Mouse (Mus musculus): Measurements from ENCODE around the gene Ddah2. TPM values are rescaled to one million over a fixed set of nuclear protein-coding genes. Genes with fewer than 3 reads are reported as not detected.

Ddah2 gene
- polyA plus RNA-seq, 2 experiments: 271 to 358 TPM

DNA sequence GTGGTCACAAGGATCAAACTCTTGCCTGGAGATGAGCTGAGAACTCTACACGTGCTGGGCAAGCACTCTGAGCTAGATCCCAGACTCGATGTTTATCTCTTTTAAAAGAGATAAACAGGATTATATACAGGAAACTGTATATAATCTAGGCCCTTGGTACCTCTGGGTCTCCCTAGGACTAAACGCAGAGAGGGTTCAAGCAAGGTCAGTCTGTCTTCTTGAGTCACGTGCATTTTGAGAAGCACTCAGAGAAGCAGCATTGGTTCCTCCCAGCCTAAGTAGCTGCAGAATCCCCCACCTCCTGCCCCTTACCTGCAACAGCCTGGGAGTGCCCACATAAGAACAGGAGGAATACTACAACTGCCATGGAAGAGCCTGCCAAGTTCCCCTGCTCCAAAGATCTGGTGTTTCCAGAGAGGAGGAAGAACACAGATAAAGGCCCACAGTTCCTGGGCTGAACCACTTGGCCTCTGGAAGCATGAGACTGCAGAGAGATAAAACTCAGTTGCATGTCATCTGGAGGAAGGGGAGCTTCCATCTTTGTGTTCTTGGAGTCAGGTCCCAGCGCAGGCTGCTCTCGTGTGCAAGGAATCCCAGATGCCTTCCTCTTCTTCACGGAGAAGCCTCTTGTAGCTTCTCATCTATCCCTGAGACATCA lies 26.5 kb downstream of the Ddah2 start, which contains the start of gene Ly6g6f:
Gene Ly6g6f (minus strand): TSS at position 403 of the 658 bp plus-strand sequence.
- ATAC-seq (ENCODE audit: low FRiP score, low read depth) (no peak), DNase-seq (ENCODE audit: low spot score) (no peak)
- H3K27ac ChIP-seq (replicated peaks; ENCODE audit: low read depth, low read length): no peak within 1 kb of the TSS
- H3K4me1 ChIP-seq (ENCODE audit: control insufficient read depth, insufficient read depth, low read length): peaks cover 5% of the 10 kb centered on the region
- no peaks in the 10 kb centered on the region for H3K9me3 ChIP-seq (ENCODE audit: control insufficient read depth, low read length)
- no peak within 1 kb of the TSS for H3K9ac ChIP-seq (ENCODE audit: low read depth, low read length, severe bottlenecking)
- 70% methylated on average over 7 of the region's 7 CpGs for WGBS
- H3K27me3 ChIP-seq (ENCODE audit: control insufficient read depth, insufficient read depth, low read length): no peaks in the 10 kb centered on the region
- TF ChIP-seq POLR2A (IDR thresholded peaks at IDR 0.05; ENCODE audit: borderline replicate concordance, extremely low read depth, insufficient read depth, insufficient read length): no peak
- H3K4me2 ChIP-seq (replicated peaks; ENCODE audit: low read depth, low read length, severe bottlenecking): no peak within 1 kb of the TSS
- H3K36me3 ChIP-seq (ENCODE audit: control insufficient read depth, insufficient read depth, low read length): no peaks in the 10 kb centered on the region
- no peak within 1 kb of the TSS for H3K4me3 ChIP-seq (replicated peaks; ENCODE audit: low read length)

DNA sequence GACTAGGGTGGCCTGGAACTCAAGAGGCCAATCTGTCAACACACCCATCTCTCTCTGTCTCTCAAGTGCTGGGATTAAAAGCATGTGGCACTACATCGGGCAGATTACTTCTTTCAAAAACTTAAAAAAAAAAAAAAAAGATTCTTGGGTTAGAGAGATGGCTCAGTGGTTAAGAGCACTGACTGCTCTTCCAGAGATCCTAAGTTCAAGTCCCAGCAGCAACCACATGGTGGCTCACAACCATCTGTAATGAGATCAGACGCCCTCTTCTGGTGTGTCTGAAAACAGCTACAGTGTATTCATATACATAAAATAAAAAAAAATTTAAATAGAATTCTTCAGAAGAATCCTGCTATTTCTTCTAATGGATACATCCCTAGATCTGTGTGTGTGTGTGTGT lies 29.3 kb downstream of the Ddah2 start:
- TF ChIP-seq POLR2A (IDR thresholded peaks at IDR 0.05; ENCODE audit: borderline replicate concordance, extremely low read depth, insufficient read depth, insufficient read length): no peak
- H3K36me3 ChIP-seq (ENCODE audit: control insufficient read depth, insufficient read depth, low read length): peaks cover 25% of the 10 kb centered on the region
- no peaks in the 10 kb centered on the region for H3K9me3 ChIP-seq (ENCODE audit: control insufficient read depth, low read length)
- no peak for ATAC-seq (ENCODE audit: low FRiP score, low read depth)
- no peak overlapping the region for H3K27ac ChIP-seq (replicated peaks; ENCODE audit: low read depth, low read length)
- H3K4me3 ChIP-seq (replicated peaks; ENCODE audit: low read length): no peak overlapping the region
- DNase-seq (ENCODE audit: low spot score): no peak
- H3K4me1 ChIP-seq (ENCODE audit: control insufficient read depth, insufficient read depth, low read length): peaks cover 9% of the 10 kb centered on the region
- no peak overlapping the region for H3K9ac ChIP-seq (ENCODE audit: low read depth, low read length, severe bottlenecking)
- no peak overlapping the region for H3K4me2 ChIP-seq (replicated peaks; ENCODE audit: low read depth, low read length, severe bottlenecking)
- 48% methylated on average over 2 of the region's 2 CpGs for WGBS
- H3K27me3 ChIP-seq (ENCODE audit: control insufficient read depth, insufficient read depth, low read length): no peaks in the 10 kb centered on the region

DNA sequence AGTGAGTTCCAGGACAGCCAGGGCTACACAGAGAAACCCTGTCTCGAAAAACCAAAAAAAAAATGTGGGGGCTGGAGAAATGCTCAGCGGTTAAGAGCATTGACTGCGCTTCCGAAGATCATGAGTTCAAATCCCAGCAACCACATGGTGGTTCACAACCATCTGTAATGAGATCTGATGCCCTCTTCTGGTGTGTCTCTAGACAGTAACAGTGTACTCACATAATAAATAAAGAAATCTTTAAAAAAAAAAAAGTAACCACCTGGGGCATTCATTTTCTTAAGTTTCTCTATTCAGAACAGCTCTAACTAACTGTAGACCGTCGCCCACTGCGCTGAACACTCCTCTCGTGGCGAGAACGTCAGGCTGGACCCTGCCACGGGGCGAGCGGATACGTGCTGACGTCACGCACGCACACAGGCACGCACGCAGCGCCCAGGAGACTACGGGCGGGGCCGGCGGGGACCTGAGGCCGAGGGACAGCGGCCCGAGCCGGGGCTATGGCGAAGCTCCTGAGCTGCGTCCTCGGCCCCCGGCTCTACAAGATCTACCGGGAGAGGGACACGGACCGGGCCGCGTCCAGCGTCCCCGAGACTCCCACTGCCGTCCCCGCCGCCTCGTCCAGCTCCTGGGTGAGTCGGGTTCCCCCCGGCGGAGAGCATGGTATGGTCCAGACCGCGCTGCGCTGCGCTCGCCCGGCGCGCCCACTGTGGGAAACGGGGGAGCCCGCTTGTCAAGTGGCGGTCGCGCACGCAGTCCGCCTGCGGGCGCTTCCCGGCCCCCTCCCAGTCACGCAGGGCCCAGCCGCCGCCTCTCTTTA lies 30.2 kb downstream of the Ddah2 start, which contains the start of gene Abhd16a:
Gene Abhd16a (plus strand): TSS at position 439 of the 820 bp plus-strand sequence.
- Histone ChIP-seq H3K4me2 (replicated peaks; ENCODE audit: low read depth, low read length, severe bottlenecking) (peak within 1 kb of the TSS; percentile 64), H3K36me3 (ENCODE audit: control insufficient read depth, insufficient read depth, low read length) (peaks cover 33% of the 10 kb centered on the region), H3K27ac (replicated peaks; ENCODE audit: low read depth, low read length) (peak within 1 kb of the TSS; percentile 97), H3K4me3 (replicated peaks; ENCODE audit: low read length) (peak within 1 kb of the TSS; percentile 69), H3K27me3 (ENCODE audit: control insufficient read depth, insufficient read depth, low read length) (no peaks in the 10 kb centered on the region), H3K4me1 (ENCODE audit: control insufficient read depth, insufficient read depth, low read length) (peaks cover 9% of the 10 kb centered on the region), H3K9me3 (ENCODE audit: control insufficient read depth, low read length) (no peaks in the 10 kb centered on the region), H3K9ac (ENCODE audit: low read depth, low read length, severe bottlenecking) (peak within 1 kb of the TSS; percentile 92)
- ATAC-seq (ENCODE audit: low FRiP score, low read depth): peak; percentile 98
- 3% methylated on average over 62 of the region's 67 CpGs for WGBS
- no peak for TF ChIP-seq POLR2A (IDR thresholded peaks at IDR 0.05; ENCODE audit: borderline replicate concordance, extremely low read depth, insufficient read depth, insufficient read length)
- DNase-seq (ENCODE audit: low spot score): peak; percentile 91

DNA sequence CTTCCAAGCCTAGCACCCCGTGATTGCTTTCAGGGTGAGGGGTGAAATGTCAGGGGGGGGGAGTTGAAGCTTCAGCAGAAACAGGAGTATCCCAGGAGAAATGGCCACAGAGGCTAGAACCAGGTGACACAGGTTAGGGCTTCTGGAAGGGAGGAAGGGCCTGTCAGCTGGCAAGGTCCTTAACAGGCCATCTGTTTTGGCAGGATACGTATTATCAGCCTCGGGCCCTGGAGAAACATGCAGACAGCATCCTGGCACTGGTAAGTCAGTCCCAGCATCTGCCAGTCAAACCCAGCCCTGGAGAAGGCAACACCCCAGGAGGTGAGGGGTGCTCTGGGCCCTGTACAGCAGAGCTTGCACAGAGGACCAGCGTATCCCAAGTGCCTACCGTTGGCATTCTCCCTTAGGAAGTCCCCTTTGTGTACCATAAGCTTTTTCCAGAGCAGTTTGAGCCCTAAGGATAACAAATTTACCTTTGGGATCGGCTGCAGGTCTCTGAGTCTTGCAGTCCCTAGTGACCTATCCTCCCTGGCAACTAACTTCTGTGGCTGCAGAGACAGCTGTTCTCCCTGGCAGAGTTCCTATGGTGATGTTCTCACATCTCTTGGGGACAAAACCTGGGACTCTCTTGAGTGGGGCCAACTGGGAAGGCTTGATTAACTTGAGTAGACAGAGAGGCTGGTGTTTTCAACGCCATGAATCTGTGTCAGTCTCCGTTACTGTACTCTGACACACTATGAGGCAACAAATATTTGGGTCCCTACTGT lies 31.5 kb downstream of the Ddah2 start:
- H3K27ac ChIP-seq (replicated peaks; ENCODE audit: low read depth, low read length): peak overlapping the region; percentile 97; the same call in 1 of the 2 replicates
- ATAC-seq (ENCODE audit: low FRiP score, low read depth) (no peak), DNase-seq (ENCODE audit: low spot score) (no peak)
- peak overlapping the region; percentile 69 for H3K4me3 ChIP-seq (replicated peaks; ENCODE audit: low read length)
- no peaks in the 10 kb centered on the region for H3K27me3 ChIP-seq (ENCODE audit: control insufficient read depth, insufficient read depth, low read length)
- H3K9me3 ChIP-seq (ENCODE audit: control insufficient read depth, low read length): no peaks in the 10 kb centered on the region
- WGBS: 59% methylated on average over 8 of the region's 8 CpGs
- peaks cover 46% of the 10 kb centered on the region for H3K36me3 ChIP-seq (ENCODE audit: control insufficient read depth, insufficient read depth, low read length)
- TF ChIP-seq POLR2A (IDR thresholded peaks at IDR 0.05; ENCODE audit: borderline replicate concordance, extremely low read depth, insufficient read depth, insufficient read length): no peak
- H3K4me2 ChIP-seq (replicated peaks; ENCODE audit: low read depth, low read length, severe bottlenecking): peak overlapping the region; percentile 64
- H3K9ac ChIP-seq (ENCODE audit: low read depth, low read length, severe bottlenecking): peak overlapping the region; percentile 92
- H3K4me1 ChIP-seq (ENCODE audit: control insufficient read depth, insufficient read depth, low read length): peaks cover 9% of the 10 kb centered on the region
